Mouse (Mus musculus) C2C12 (cell line): ENCODE measurements at regions not wholly inside any gene's neighbourhood (a gene's known extent, or its start where the extent isn't known, plus 50 kb on each side); places are given as distances from the start of the nearest gene placed in this dataset.

Experiments used
- H3K27me3 ChIP-seq: one replicate; pipeline ENCODE4 v1.6.1; 2011; ENCODE audit not compliant: control insufficient read depth, insufficient read depth, insufficient read length
- H3K36me3 ChIP-seq: one replicate; pipeline ENCODE4 v1.6.1; 2011; ENCODE audit not compliant: control insufficient read depth, insufficient read depth
- H3K4me3 ChIP-seq: one replicate; pipeline ENCODE4 v1.5.1; 2011; ENCODE audit warnings: mild to moderate bottlenecking, control low read depth; ENCODE audit not compliant: poor library complexity, insufficient read depth, severe bottlenecking
- H3K79me2 ChIP-seq: one replicate; pipeline ENCODE4 v1.6.1; 2011; ENCODE audit not compliant: control insufficient read depth, insufficient read depth
- H3K79me3 ChIP-seq: one replicate; pipeline ENCODE4 v1.6.1; 2011; ENCODE audit warnings: low read depth, control low read depth
- H3ac ChIP-seq: one replicate; pipeline ENCODE3; 2011; ENCODE audit warnings: low read depth; ENCODE audit not compliant: control insufficient read depth, insufficient read length
- CEBPB ChIP-seq: IDR thresholded peaks from one replicate; pipeline ENCODE4 v1.6.1; 2011; ENCODE audit warnings: low read depth, mild to moderate bottlenecking, control low read depth, moderate library complexity
- CTCF ChIP-seq: IDR thresholded peaks from one replicate; pipeline ENCODE4 v1.5.1; 2011; ENCODE audit not compliant: control insufficient read depth, insufficient read depth, insufficient read length
- FOSL1 ChIP-seq: IDR thresholded peaks from one replicate; pipeline ENCODE4 v1.8.0; 2011; ENCODE audit warnings: mild to moderate bottlenecking, low read length; ENCODE audit not compliant: poor library complexity, insufficient read depth, severe bottlenecking
- MAX ChIP-seq: IDR thresholded peaks from one replicate; pipeline ENCODE4 v1.6.1; 2011; ENCODE audit warnings: mild to moderate bottlenecking, control low read depth
- MYOD1 ChIP-seq: IDR thresholded peaks from one replicate; pipeline ENCODE4 v1.6.1; 2011; ENCODE audit warnings: low read depth; ENCODE audit not compliant: control insufficient read depth, insufficient read length
- MYOG ChIP-seq: IDR thresholded peaks from one replicate; pipeline ENCODE4 v1.6.1; 2011; ENCODE audit not compliant: control insufficient read depth, insufficient read length; ENCODE audit errors: extremely low read depth
- USF1 ChIP-seq: IDR thresholded peaks from one replicate; pipeline ENCODE4 v1.6.1; 2011; ENCODE audit warnings: low read depth, mild to moderate bottlenecking, control low read depth, moderate library complexity

DNA sequence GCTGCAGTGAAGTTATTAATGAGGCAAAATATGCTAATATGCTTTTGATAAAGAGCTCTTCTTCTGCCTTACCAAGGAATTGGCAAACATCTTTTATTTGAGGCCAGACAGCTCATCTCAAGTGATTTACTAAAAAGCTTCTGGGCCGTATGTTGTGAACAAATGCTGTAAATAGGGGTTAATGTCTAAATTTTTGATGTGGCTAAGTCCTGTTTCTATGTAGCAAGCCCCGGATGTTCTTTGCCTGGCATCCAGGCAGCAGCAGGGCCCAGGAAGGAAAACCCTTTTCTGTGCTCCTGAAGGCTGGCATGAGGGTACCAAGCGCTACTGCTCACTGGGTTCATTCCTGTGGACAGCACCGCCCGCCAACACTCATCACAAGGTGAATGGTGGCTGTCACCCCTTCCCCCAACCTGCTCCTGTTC, 50.9 kb upstream of the Pcdh8 start:
- Histone ChIP-seq H3K27me3 (no peaks in the 10 kb centered on the region), H3ac (no peak overlapping the region), H3K4me3 (no peak overlapping the region), H3K79me2 (no peaks in the 10 kb centered on the region), H3K36me3 (no peaks in the 10 kb centered on the region), H3K79me3 (no peaks in the 10 kb centered on the region)
- no peak for TF ChIP-seq CTCF
- TF ChIP-seq FOSL1: no peak
- no peak for TF ChIP-seq USF1
- no peak for TF ChIP-seq CEBPB
- TF ChIP-seq MYOD1: no peak
- no peak for TF ChIP-seq MAX
- no peak for TF ChIP-seq MYOG

- Histone ChIP-seq H3K4me3 (no peak overlapping the region), H3K79me3 (no peaks in the 10 kb centered on the region), H3K27me3 (no peaks in the 10 kb centered on the region), H3K36me3 (no peaks in the 10 kb centered on the region), H3K79me2 (no peaks in the 10 kb centered on the region), H3ac (no peak overlapping the region)
- no peak for TF ChIP-seq FOSL1
- TF ChIP-seq USF1: no peak
- TF ChIP-seq MAX: no peak
- TF ChIP-seq MYOD1: no peak
- TF ChIP-seq CTCF: no peak
- no peak for TF ChIP-seq MYOG
- TF ChIP-seq CEBPB: no peak
Observed at GRCm38 (mm10) chr14:79821352-79822010, 50.4 kb upstream of the Pcdh8 start.
